9 mouse cellular contexts compared by ENCODE assay signal in the genomic region with DNA sequence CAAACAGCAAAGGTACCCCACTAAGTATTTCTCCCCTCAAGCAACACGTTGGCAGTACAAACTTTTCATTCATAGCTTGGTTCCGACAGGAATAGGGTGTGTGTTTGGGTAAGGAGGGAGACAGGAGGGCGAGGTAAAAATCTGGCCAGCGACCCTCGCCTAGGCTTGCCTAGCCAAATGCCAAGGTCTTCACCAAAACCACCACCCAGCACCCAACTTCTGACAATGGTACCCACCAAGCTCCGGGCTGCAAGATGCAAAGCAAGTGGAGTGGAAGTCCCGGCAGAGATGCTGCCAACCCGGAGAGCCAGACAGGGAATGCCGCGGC. TPM values are rescaled to one million over a fixed set of nuclear protein-coding genes. Genes with fewer than 3 reads are reported as not detected.
DNase-seq lines count a peak whose midpoint lies in the region; ATAC-seq and TF ChIP-seq lines count a peak whose summit lies in the region.
"Had no signal": no experiment of that assay in that cellular context is flagged by ENCODE, and none has a peak within 500 bp of the region (broad histone marks: within the 10 kb centered on the region; RNA-seq: fewer than 3 reads in every experiment).

No protein-coding gene starts in this region.

- no peaks in the 10 kb centered on the region for H3K36me3 ChIP-seq in embryonic facial prominence, embryonic 14.5 days (ENCODE audit: control insufficient read depth, insufficient read depth, low read length)
- no peaks in the 10 kb centered on the region for H3K36me3 ChIP-seq in hindbrain, postnatal 0 days (ENCODE audit: insufficient read depth, low read length)
- no peaks in the 10 kb centered on the region for H3K36me3 ChIP-seq in neural tube, embryonic 12.5 days

- no peak for ATAC-seq in embryonic facial prominence, embryonic 14.5 days (ENCODE audit: low read depth)
- no peak for ATAC-seq in hindbrain, postnatal 0 days
- ATAC-seq in neural tube, embryonic 12.5 days (ENCODE audit: low FRiP score, low read depth) = peak; percentile 13; the same call in 1 of the 2 replicates
- no peak for ATAC-seq in granulocyte monocyte progenitor cell, adult 5-6 weeks (replicated peaks; ENCODE audit: poor library complexity, severe bottlenecking)
- ATAC-seq: activated CD4-positive, CD25-positive, alpha-beta regulatory T cell, adult 4 months had no signal

- H3K4me2 ChIP-seq in embryonic facial prominence, embryonic 14.5 days (ENCODE audit: low read depth, low read length) = peak overlapping the region; percentile 95
- peak overlapping the region; percentile 89 for H3K4me2 ChIP-seq in hindbrain, postnatal 0 days (ENCODE audit: low read depth, low read length)
- peak overlapping the region; percentile 92 for H3K4me2 ChIP-seq in neural tube, embryonic 12.5 days (replicated peaks)

- peak overlapping the region; percentile 74 for H3K9ac ChIP-seq in embryonic facial prominence, embryonic 14.5 days (ENCODE audit: low read depth, low read length)
- H3K9ac ChIP-seq in hindbrain, postnatal 0 days (replicated peaks; ENCODE audit: low read length) = peak overlapping the region; percentile 71
- H3K9ac ChIP-seq in neural tube, embryonic 12.5 days = peak overlapping the region; percentile 61

- intact Hi-C loops in left cerebral cortex, adult 2 months (cut with DNase I) = loop anchor here (2.0 to 5.0 kb wide), 2 partner anchors 111 to 242 kb away; no protein-coding TSS in a partner anchor

- H3K4me1 ChIP-seq in embryonic facial prominence, embryonic 14.5 days (ENCODE audit: control insufficient read depth, insufficient read depth, low read length) = no peaks in the 10 kb centered on the region
- no peaks in the 10 kb centered on the region for H3K4me1 ChIP-seq in hindbrain, postnatal 0 days (ENCODE audit: insufficient read depth, low read length)
- H3K4me1 ChIP-seq in neural tube, embryonic 12.5 days = no peaks in the 10 kb centered on the region

- WGBS in embryonic facial prominence, embryonic 14.5 days = 0% methylated on average over 10 of the region's 10 CpGs
- WGBS in hindbrain, postnatal 0 days = 0% methylated on average over 10 of the region's 10 CpGs
- 0% methylated on average over 10 of the region's 10 CpGs for WGBS in neural tube, embryonic 12.5 days

- no peak for TF ChIP-seq CTCF in left cerebral cortex, adult 2 months (IDR thresholded peaks at IDR 0.05)
- no peak for TF ChIP-seq CTCF in hindbrain, postnatal 0 days (IDR thresholded peaks at IDR 0.05; ENCODE audit: low read depth)

- DNase-seq in left cerebral cortex, adult 2 months (ENCODE audit: extremely low spot score in 1 of 2, low spot score in 2 of 2) = no peak
- no peak for DNase-seq in left cerebral cortex, adult 18-20 months (ENCODE audit: low spot score in 2 of 2)
- no peak for DNase-seq in embryonic facial prominence, embryonic 14.5 days (ENCODE audit: low spot score)
- no peak for DNase-seq in hindbrain, postnatal 0 days (ENCODE audit: low spot score)
- no peak for DNase-seq in kidney, adult 11 months
- DNase-seq in urinary bladder, postnatal 14 days (ENCODE audit: low spot score) = no peak

- H3K9me3 ChIP-seq in embryonic facial prominence, embryonic 14.5 days (ENCODE audit: control insufficient read depth, low read length) = no peaks in the 10 kb centered on the region
- no peaks in the 10 kb centered on the region for H3K9me3 ChIP-seq in hindbrain, postnatal 0 days (ENCODE audit: low read length)
- no peaks in the 10 kb centered on the region for H3K9me3 ChIP-seq in neural tube, embryonic 12.5 days

- peak overlapping the region; percentile 81 for H3K27ac ChIP-seq in left cerebral cortex, adult 2 months
- no peak overlapping the region for H3K27ac ChIP-seq in embryonic facial prominence, embryonic 14.5 days (replicated peaks; ENCODE audit: low read depth, low read length)
- H3K27ac ChIP-seq in hindbrain, postnatal 0 days = peak overlapping the region; percentile 69; the same call in 1 of the 2 replicates
- no peak overlapping the region for H3K27ac ChIP-seq in neural tube, embryonic 12.5 days

- H3K4me3 ChIP-seq in left cerebral cortex, adult 2 months = peak overlapping the region; percentile 76
- peak overlapping the region; percentile 76 for H3K4me3 ChIP-seq in embryonic facial prominence, embryonic 14.5 days (ENCODE audit: low read depth, low read length)
- peak overlapping the region; percentile 78 for H3K4me3 ChIP-seq in hindbrain, postnatal 0 days (ENCODE audit: low read length)
- H3K4me3 ChIP-seq in neural tube, embryonic 12.5 days = peak overlapping the region; percentile 66

- H3K27me3 ChIP-seq in embryonic facial prominence, embryonic 14.5 days (replicated peaks; ENCODE audit: control insufficient read depth, insufficient read depth, low read length) = peaks cover 7% of the 10 kb centered on the region
- peaks cover 3% of the 10 kb centered on the region for H3K27me3 ChIP-seq in hindbrain, postnatal 0 days (ENCODE audit: insufficient read depth, low read length)
- H3K27me3 ChIP-seq in neural tube, embryonic 12.5 days (replicated peaks) = peaks cover 15% of the 10 kb centered on the region

RNA-seq across cellular contexts. Expression of gene Hdac9, which starts 10.6 kb away (rescaled TPM):
- total RNA-seq in left cerebral cortex, adult 2 months (2021) = 10 to 100 TPM; 58.1 to 59.7 TPM
- total RNA-seq in left cerebral cortex, adult 18-20 months (2021) = 10 to 100 TPM; 50.2 to 54.1 TPM
- polyA plus RNA-seq in embryonic facial prominence, embryonic 14.5 days (2014; fragmentation: Nextera tagmentation; extraction: Ambion mirVana) = 9.8 and 10.2 TPM in 2 replicates
- 11.8 and 14.8 TPM in 2 replicates for total RNA-seq in hindbrain, postnatal 0 days (2014; rRNA removed)
- polyA plus RNA-seq in hindbrain, postnatal 0 days (2015; fragmentation: Nextera tagmentation; extraction: Ambion mirVana) = 11.4 and 12.2 TPM in 2 replicates
- polyA plus RNA-seq in neural tube, embryonic 12.5 days (2016; fragmentation: Nextera tagmentation; extraction: Ambion mirVana) = 7.5 and 8.8 TPM in 2 replicates
- total RNA-seq in granulocyte monocyte progenitor cell, adult 5-6 weeks (2014; fragmentation: Nextera tagmentation) = 4.4 and 7.2 TPM in 2 replicates
- total RNA-seq in granulocyte monocyte progenitor cell, adult 5-6 weeks (2017) = 5.7 and 5.9 TPM in 2 replicates

Comparison
In these comparisons a context has a peak if more than half of its experiments do, and no peak if none do; other contexts are left out.
1. H3K27ac ChIP-seq: peak in left cerebral cortex, adult 2 months (single experiment) and hindbrain, postnatal 0 days (single experiment); none in embryonic facial prominence, embryonic 14.5 days (single experiment) and neural tube, embryonic 12.5 days (single experiment).
2. Peak in every context shown above with its lines, with median percentiles within 50 percentile points of each other: H3K4me3 ChIP-seq, H3K4me2 ChIP-seq and H3K9ac ChIP-seq.